Mouse (Mus musculus) stomach, embryonic 14.5 days (tissue): ENCODE measurements around the gene Prickle2. TPM values are rescaled to one million over a fixed set of nuclear protein-coding genes. Genes with fewer than 3 reads are reported as not detected.

Source experiments
- ATAC-seq: fragments of 200-750 bp; cut with Nextera tagmentation; 2 replicates; pipeline ENCODE4 v1.8.0; 2017; ENCODE audit warnings: low read depth, moderate TSS enrichment; ENCODE audit not compliant: insufficient number of reproducible peaks, insufficient read depth, low FRiP score
- H3K27ac ChIP-seq: fragments of 300-500 bp; sonication (generic); 2 replicates; pipeline ENCODE4 v1.5.1; 2014; ENCODE audit warnings: mild to moderate bottlenecking, low read length, moderate library complexity, mixed read lengths
- H3K27me3 ChIP-seq: fragments of 300-500 bp; sonication (generic); 2 replicates; pipeline ENCODE4 v1.6.1; 2014; ENCODE audit warnings: low read length, control low read depth, mixed read lengths; ENCODE audit not compliant: control insufficient read depth, insufficient read depth
- H3K36me3 ChIP-seq: fragments of 300-500 bp; sonication (generic); 2 replicates; pipeline ENCODE4 v1.6.1; 2014; ENCODE audit warnings: mild to moderate bottlenecking, control low read depth, low read length, moderate library complexity, mixed read lengths; ENCODE audit not compliant: control insufficient read depth, insufficient read depth
- H3K4me1 ChIP-seq: fragments of 300-500 bp; sonication (generic); 2 replicates; pipeline ENCODE4 v1.6.1; 2014; ENCODE audit warnings: low read length, control low read depth, mixed read lengths; ENCODE audit not compliant: control insufficient read depth, insufficient read depth
- H3K4me2 ChIP-seq: fragments of 300-500 bp; sonication (generic); replicated peaks from 2 replicates; pipeline ENCODE4 v1.6.1; 2014; ENCODE audit warnings: low read depth, low read length, control low read depth
- H3K4me3 ChIP-seq: fragments of 300-500 bp; sonication (generic); 2 replicates; pipeline ENCODE4 v1.5.1; 2014; ENCODE audit warnings: low read depth, low read length, control low read depth
- H3K9ac ChIP-seq: fragments of 300-500 bp; sonication (generic); replicated peaks from 2 replicates; pipeline ENCODE4 v1.6.1; 2014; ENCODE audit warnings: low read depth, mild to moderate bottlenecking, control low read depth, low read length, moderate library complexity, mixed read lengths
- H3K9me3 ChIP-seq: fragments of 300-500 bp; sonication (generic); 2 replicates; pipeline ENCODE4 v1.6.1; 2016; ENCODE audit warnings: low read depth, low read length, control low read depth; ENCODE audit not compliant: control insufficient read depth
- WGBS: fragments of 180-500 bp; shearing (Covaris S2); extraction: QIAGEN DNeasy Blood & Tissue Kit; methylation state at CpG from one replicate; pipeline ENCODE4 v1.1.7; 2014; 5-methylcytosine and 5-hydroxymethylcytosine counted together
- polyA plus RNA-seq: library from polyadenylated mRNA; unstranded; fragments of >200 nt; fragmentation: Nextera tagmentation; extraction: Ambion mirVana; gene quantifications from 2 replicates; pipeline ENCODE4 v1.2.1, GENCODE M21; 2014

Prickle2 gene
- polyA plus RNA-seq, result 13.4 and 14.2 TPM in 2 replicates

GRCm38 (mm10) chr6:92706145-92706466 is at the start of gene Prickle2:
Prickle2 (minus strand) TSS chr6:92706155.
- Histone ChIP-seq H3K4me1 (peaks cover 5% of the 10 kb centered on the region; the same call in 1 of the 2 replicates), H3K27ac (peak within 1 kb of the TSS; percentile 68), H3K27me3 (no peaks in the 10 kb centered on the region), H3K9ac (peak within 1 kb of the TSS; percentile 68), H3K36me3 (no peaks in the 10 kb centered on the region), H3K4me2 (peak within 1 kb of the TSS; percentile 89), H3K9me3 (no peaks in the 10 kb centered on the region), H3K4me3 (peak within 1 kb of the TSS; percentile 77)
- WGBS, result 2% methylated on average over 16 of the region's 24 CpGs
- ATAC-seq, result peak; percentile 93

- no peaks in the 10 kb centered on the region for H3K9me3 ChIP-seq
- ATAC-seq, result no peak
- no peaks in the 10 kb centered on the region for H3K4me1 ChIP-seq
- no peaks in the 10 kb centered on the region for H3K36me3 ChIP-seq
- H3K27ac ChIP-seq, result no peak overlapping the region
- no peak overlapping the region for H3K4me3 ChIP-seq
- 78% methylated on average over 2 of the region's 2 CpGs for WGBS
- H3K9ac ChIP-seq, result no peak overlapping the region
- no peak overlapping the region for H3K4me2 ChIP-seq
- H3K27me3 ChIP-seq, result no peaks in the 10 kb centered on the region
Observed at GRCm38 (mm10) chr6:92752737-92753136, 46.8 kb upstream of the Prickle2 start.

GRCm38 (mm10) chr6:92749420-92749819 is 43.5 kb upstream of the Prickle2 start:
- Histone ChIP-seq H3K9me3 (no peaks in the 10 kb centered on the region), H3K4me1 (no peaks in the 10 kb centered on the region)
- WGBS, result 63% methylated on average over 4 of the region's 4 CpGs

GRCm38 (mm10) chr6:92743605-92744004 is 37.6 kb upstream of the Prickle2 start:
- Histone ChIP-seq H3K36me3 (no peaks in the 10 kb centered on the region), H3K4me2 (peak overlapping the region; percentile 15; the same call in 1 of the 2 replicates), H3K4me3 (no peak overlapping the region), H3K27ac (no peak overlapping the region), H3K9ac (no peak overlapping the region), H3K4me1 (0 out of 2 replicates have a peak, but pooled peaks cover 3% of the 10 kb centered on the region), H3K27me3 (no peaks in the 10 kb centered on the region), H3K9me3 (no peaks in the 10 kb centered on the region)
- 12% methylated on average over 11 of the region's 11 CpGs for WGBS
- ATAC-seq, result no peak

More at GRCm38 (mm10) chr6:92749420-92749819, 43.5 kb upstream of the Prickle2 start:
- Histone ChIP-seq H3K4me3 (no peak overlapping the region), H3K36me3 (no peaks in the 10 kb centered on the region), H3K27ac (no peak overlapping the region), H3K27me3 (no peaks in the 10 kb centered on the region), H3K9ac (no peak overlapping the region), H3K4me2 (no peak overlapping the region)
- no peak for ATAC-seq

GRCm38 (mm10) chr6:92737116-92737515 is 31.2 kb upstream of the Prickle2 start:
- no peak for ATAC-seq
- no peaks in the 10 kb centered on the region for H3K36me3 ChIP-seq
- no peak overlapping the region for H3K4me3 ChIP-seq
- no peaks in the 10 kb centered on the region; the same call in 1 of the 2 replicates for H3K9me3 ChIP-seq
- no peaks in the 10 kb centered on the region for H3K27me3 ChIP-seq
- H3K4me1 ChIP-seq, result no peaks in the 10 kb centered on the region
- no peak overlapping the region for H3K4me2 ChIP-seq
- no peak overlapping the region for H3K27ac ChIP-seq
- no peak overlapping the region for H3K9ac ChIP-seq
- 98% methylated on average over 1 of the region's 1 CpGs for WGBS

GRCm38 (mm10) chr6:92733651-92734050 is 27.7 kb upstream of the Prickle2 start:
- no peaks in the 10 kb centered on the region for H3K27me3 ChIP-seq
- no peak overlapping the region for H3K9ac ChIP-seq
- no peaks in the 10 kb centered on the region for H3K36me3 ChIP-seq
- H3K4me2 ChIP-seq, result no peak overlapping the region
- ATAC-seq, result no peak
- peaks cover 2% of the 10 kb centered on the region; the same call in 1 of the 2 replicates for H3K4me1 ChIP-seq
- no peak overlapping the region for H3K4me3 ChIP-seq
- H3K9me3 ChIP-seq, result no peaks in the 10 kb centered on the region; the same call in 1 of the 2 replicates
- no peak overlapping the region for H3K27ac ChIP-seq

GRCm38 (mm10) chr6:92728514-92728913 is 22.6 kb upstream of the Prickle2 start:
- Histone ChIP-seq H3K27me3 (no peaks in the 10 kb centered on the region), H3K9ac (no peak overlapping the region), H3K4me1 (peaks cover 15% of the 10 kb centered on the region), H3K9me3 (no peaks in the 10 kb centered on the region), H3K4me2 (no peak overlapping the region), H3K27ac (no peak overlapping the region), H3K4me3 (no peak overlapping the region), H3K36me3 (no peaks in the 10 kb centered on the region)
- ATAC-seq, result no peak
- WGBS, result 33% methylated on average over 7 of the region's 7 CpGs

- Histone ChIP-seq H3K9me3 (no peaks in the 10 kb centered on the region), H3K9ac (no peak overlapping the region), H3K27ac (no peak overlapping the region), H3K4me3 (no peak overlapping the region), H3K4me2 (no peak overlapping the region), H3K27me3 (no peaks in the 10 kb centered on the region), H3K36me3 (no peaks in the 10 kb centered on the region), H3K4me1 (peaks cover 15% of the 10 kb centered on the region)
- WGBS, result 3% methylated on average over 10 of the region's 10 CpGs
- ATAC-seq, result no peak
Observed at GRCm38 (mm10) chr6:92728084-92728483, 22.1 kb upstream of the Prickle2 start.

- H3K4me1 ChIP-seq, result peaks cover 15% of the 10 kb centered on the region
- H3K9me3 ChIP-seq, result no peaks in the 10 kb centered on the region
- H3K36me3 ChIP-seq, result no peaks in the 10 kb centered on the region
- no peak for ATAC-seq
- WGBS, result 9% methylated on average over 7 of the region's 7 CpGs
- H3K27ac ChIP-seq, result no peak overlapping the region
- no peaks in the 10 kb centered on the region for H3K27me3 ChIP-seq
- H3K9ac ChIP-seq, result no peak overlapping the region
- H3K4me2 ChIP-seq, result no peak overlapping the region
- H3K4me3 ChIP-seq, result no peak overlapping the region
Observed at GRCm38 (mm10) chr6:92727351-92727986, 21.5 kb upstream of the Prickle2 start.
